Mouse (Mus musculus): ENCODE data around the gene Tle6. TPM values are rescaled to one million over a fixed set of nuclear protein-coding genes. Genes with fewer than 3 reads are reported as not detected.

Gene Tle6
- polyA plus RNA-seq, 1 experiment from 2014 or later, result 9.9 TPM

DNA sequence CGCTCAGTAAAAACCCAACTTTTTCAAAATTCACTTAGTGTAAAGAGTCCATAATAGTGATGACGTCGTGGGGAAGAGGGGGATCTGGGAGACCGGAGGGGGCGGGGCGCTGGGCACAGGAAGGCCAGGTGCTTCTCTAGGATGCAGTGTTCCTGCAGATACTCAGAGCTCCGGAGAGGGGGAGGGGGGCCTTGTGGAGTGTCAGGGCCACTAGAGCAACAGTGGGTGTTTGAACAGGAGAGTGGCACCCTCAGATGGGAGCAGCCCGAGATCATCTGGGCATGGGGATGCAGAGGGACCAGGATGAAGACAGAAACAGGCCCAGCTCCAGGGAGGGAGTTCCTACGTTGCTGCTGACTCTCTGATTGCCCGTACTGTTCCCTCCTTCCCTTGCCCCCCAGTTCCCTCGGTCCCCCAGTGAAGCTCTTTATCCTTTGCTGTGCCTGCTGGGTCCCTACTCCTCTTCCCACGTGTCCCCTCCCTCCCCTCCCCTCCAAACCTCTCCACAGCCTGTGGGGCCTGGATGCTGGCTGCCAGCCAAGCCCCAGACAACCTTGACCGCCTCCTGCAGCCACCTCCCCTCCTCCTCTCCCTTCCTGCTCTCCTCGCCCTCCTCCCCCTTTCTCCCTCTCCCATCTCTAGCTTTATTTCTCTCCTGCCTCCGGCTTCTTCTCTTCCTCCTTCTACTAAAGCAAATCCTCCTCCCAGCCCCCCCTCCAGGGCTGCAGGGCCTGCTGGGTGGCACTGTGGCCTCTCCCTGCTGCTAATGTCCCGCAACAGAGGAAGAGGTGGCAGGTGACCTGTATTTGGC lies 32.3 kb downstream of the Tle6 start:
- 12% methylated on average over 15 of the region's 16 CpGs for WGBS
- Histone ChIP-seq H3K36me3 (peaks cover 28% of the 10 kb centered on the region), H3K9me3 (no peaks in the 10 kb centered on the region), H3K27me3 (0 out of 2 replicates have a peak, but pooled peaks cover 12% of the 10 kb centered on the region), H3K4me1 (peaks cover 69% of the 10 kb centered on the region), H3K4me3 (no peak overlapping the region), H3K9ac (no peak overlapping the region), H3K27ac (peak overlapping the region; percentile 93), H3K4me2 (no peak overlapping the region)
- ATAC-seq (ENCODE audit: insufficient number of reproducible peaks, low FRiP score, low TSS enrichment, low read depth), result no peak

DNA sequence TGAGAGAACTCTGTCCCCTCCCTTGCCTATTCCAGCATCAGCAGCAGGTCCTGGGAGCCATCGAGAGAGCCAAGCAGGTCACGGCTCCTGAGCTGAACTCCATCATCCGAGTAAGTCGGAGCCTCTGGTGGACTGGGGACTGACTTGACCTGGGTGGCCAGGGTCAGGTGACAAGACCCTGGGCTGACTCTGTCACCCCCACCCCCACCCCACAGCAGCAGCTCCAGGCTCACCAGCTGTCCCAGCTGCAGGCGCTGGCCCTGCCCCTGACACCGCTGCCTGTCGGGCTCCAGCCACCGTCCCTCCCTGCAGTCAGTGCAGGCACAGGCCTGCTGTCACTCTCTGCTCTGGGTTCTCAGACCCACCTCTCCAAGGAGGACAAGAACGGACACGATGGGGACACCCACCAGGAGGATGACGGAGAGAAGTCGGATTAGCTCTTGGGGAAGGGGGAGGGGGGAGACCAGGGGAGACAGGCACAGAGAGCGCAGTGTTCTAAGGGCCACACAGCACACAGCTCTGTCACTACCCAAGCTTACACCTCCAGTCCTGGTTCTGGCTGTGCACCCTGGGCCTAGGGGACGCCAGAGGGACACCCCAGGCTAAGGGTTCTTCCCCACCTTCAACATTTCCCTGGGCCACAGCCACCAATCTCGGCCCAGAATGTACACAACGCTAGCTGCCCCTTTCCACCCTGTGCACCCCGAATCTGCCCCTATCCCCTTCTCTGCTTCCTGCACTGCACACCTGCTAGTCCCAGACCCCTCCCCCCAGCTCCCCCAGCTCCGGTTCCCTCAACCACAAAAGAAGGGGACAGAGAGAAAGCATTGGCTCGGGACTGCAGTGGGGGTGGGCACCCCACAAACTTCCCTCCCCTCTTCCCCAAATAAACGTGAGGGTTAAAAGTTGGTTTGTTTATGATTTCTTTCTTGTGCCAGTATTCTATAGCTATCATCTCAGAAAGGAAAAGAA lies 35.3 kb downstream of the Tle6 start:
- Histone ChIP-seq H3K9ac (no peak overlapping the region), H3K4me3 (no peak overlapping the region), H3K4me1 (peaks cover 73% of the 10 kb centered on the region), H3K4me2 (no peak overlapping the region), H3K9me3 (no peaks in the 10 kb centered on the region), H3K27me3 (no peaks in the 10 kb centered on the region), H3K27ac (no peak overlapping the region), H3K36me3 (peaks cover 36% of the 10 kb centered on the region)
- no peak for ATAC-seq (ENCODE audit: insufficient number of reproducible peaks, low FRiP score, low TSS enrichment, low read depth)
- 44% methylated on average over 20 of the region's 20 CpGs for WGBS

GRCm38 (mm10) chr10:81564734-81565133 lies 36.1 kb downstream of the Tle6 start:
- 26% methylated on average over 10 of the region's 10 CpGs for WGBS
- Histone ChIP-seq H3K4me1 (peaks cover 68% of the 10 kb centered on the region), H3K9ac (no peak overlapping the region), H3K9me3 (no peaks in the 10 kb centered on the region), H3K27me3 (no peaks in the 10 kb centered on the region), H3K36me3 (peaks cover 36% of the 10 kb centered on the region), H3K27ac (0 out of 2 replicates have a peak overlapping the region, but pooled peaks have one; percentile 47), H3K4me2 (peak overlapping the region; percentile 43; the same call in 1 of the 2 replicates), H3K4me3 (no peak overlapping the region)
- no peak for ATAC-seq (ENCODE audit: insufficient number of reproducible peaks, low FRiP score, low TSS enrichment, low read depth)

- no peaks in the 10 kb centered on the region for H3K27me3 ChIP-seq
- H3K4me2 ChIP-seq, result peak overlapping the region; percentile 43
- 7% methylated on average over 10 of the region's 10 CpGs for WGBS
- H3K4me3 ChIP-seq, result peak overlapping the region; percentile 29
- peaks cover 63% of the 10 kb centered on the region for H3K4me1 ChIP-seq
- H3K36me3 ChIP-seq, result peaks cover 36% of the 10 kb centered on the region
- H3K9me3 ChIP-seq, result no peaks in the 10 kb centered on the region
- peak overlapping the region; percentile 47; the same call in 1 of the 2 replicates for H3K27ac ChIP-seq
- peak; percentile 16; the same call in 1 of the 2 replicates for ATAC-seq (ENCODE audit: insufficient number of reproducible peaks, low FRiP score, low TSS enrichment, low read depth)
- no peak overlapping the region for H3K9ac ChIP-seq
These were observed 36.7 kb downstream of the Tle6 start for GRCm38 (mm10) chr10:81564216-81564615.

- Histone ChIP-seq H3K9ac (no peak overlapping the region), H3K36me3 (peaks cover 36% of the 10 kb centered on the region)
- 19% methylated on average over 6 of the region's 6 CpGs for WGBS
These were observed 37.4 kb downstream of the Tle6 start for GRCm38 (mm10) chr10:81563481-81563880.

GRCm38 (mm10) chr10:81562411-81562810 lies 38.5 kb downstream of the Tle6 start:
- peaks cover 36% of the 10 kb centered on the region for H3K36me3 ChIP-seq
- H3K9ac ChIP-seq, result 0 out of 2 replicates have a peak overlapping the region, but pooled peaks have one; percentile 14
- no peak for ATAC-seq (ENCODE audit: insufficient number of reproducible peaks, low FRiP score, low TSS enrichment, low read depth)
- no peaks in the 10 kb centered on the region for H3K9me3 ChIP-seq
- H3K4me1 ChIP-seq, result peaks cover 58% of the 10 kb centered on the region
- no peak overlapping the region for H3K4me3 ChIP-seq
- no peaks in the 10 kb centered on the region for H3K27me3 ChIP-seq
- 75% methylated on average over 6 of the region's 6 CpGs for WGBS
- no peak overlapping the region for H3K4me2 ChIP-seq
- H3K27ac ChIP-seq, result 0 out of 2 replicates have a peak overlapping the region, but pooled peaks have one; percentile 11

More at GRCm38 (mm10) chr10:81563481-81563880, 37.4 kb downstream of the Tle6 start:
- Histone ChIP-seq H3K27me3 (no peaks in the 10 kb centered on the region), H3K9me3 (no peaks in the 10 kb centered on the region), H3K4me3 (peak overlapping the region; percentile 29), H3K4me1 (peaks cover 62% of the 10 kb centered on the region), H3K4me2 (peak overlapping the region; percentile 43; the same call in 1 of the 2 replicates), H3K27ac (peak overlapping the region; percentile 47)
- no peak for ATAC-seq (ENCODE audit: insufficient number of reproducible peaks, low FRiP score, low TSS enrichment, low read depth)

DNA sequence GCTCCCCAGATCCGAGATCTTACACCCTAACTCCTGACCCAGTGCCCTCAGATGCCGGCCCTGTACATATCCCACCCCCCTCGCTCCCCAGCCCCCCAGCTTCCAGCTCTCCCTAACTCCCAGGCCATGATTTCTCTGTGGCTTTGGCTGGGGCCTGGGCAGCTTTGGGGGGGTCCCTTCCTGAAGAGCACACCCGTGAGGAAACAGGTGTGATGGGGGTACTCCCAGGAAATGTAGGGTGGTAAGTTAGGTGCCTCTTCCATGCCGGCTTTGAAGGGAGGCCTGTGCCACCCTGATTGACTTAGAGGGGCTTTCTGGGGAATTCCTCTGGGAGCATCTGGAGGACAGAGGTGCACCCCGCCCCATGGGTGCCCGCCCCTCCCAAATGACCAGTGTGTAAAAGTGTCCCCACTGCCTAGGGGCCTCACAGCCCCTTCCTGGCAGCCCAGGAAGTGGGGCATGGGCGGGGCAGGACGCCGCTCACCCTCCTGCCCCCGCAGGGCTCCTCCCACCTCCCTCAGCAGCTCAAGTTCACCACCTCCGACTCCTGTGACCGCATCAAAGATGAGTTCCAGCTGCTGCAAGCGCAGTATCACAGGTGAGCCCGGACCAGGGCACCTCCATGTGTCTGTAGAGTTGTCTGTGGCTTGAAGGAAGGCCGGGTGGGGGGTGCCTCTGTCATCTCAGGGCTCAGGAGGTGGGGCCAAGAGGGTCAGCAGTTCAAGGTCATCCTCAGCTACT lies 40.0 kb downstream of the Tle6 start:
- Histone ChIP-seq H3K27me3 (no peaks in the 10 kb centered on the region), H3K9ac (peak overlapping the region; percentile 92), H3K36me3 (peaks cover 24% of the 10 kb centered on the region), H3K27ac (peak overlapping the region; percentile 91), H3K4me2 (peak overlapping the region; percentile 80), H3K4me3 (peak overlapping the region; percentile 82), H3K9me3 (no peaks in the 10 kb centered on the region), H3K4me1 (peaks cover 58% of the 10 kb centered on the region)
- 13% methylated on average over 16 of the region's 16 CpGs for WGBS
- ATAC-seq (ENCODE audit: insufficient number of reproducible peaks, low FRiP score, low TSS enrichment, low read depth), result no peak

DNA sequence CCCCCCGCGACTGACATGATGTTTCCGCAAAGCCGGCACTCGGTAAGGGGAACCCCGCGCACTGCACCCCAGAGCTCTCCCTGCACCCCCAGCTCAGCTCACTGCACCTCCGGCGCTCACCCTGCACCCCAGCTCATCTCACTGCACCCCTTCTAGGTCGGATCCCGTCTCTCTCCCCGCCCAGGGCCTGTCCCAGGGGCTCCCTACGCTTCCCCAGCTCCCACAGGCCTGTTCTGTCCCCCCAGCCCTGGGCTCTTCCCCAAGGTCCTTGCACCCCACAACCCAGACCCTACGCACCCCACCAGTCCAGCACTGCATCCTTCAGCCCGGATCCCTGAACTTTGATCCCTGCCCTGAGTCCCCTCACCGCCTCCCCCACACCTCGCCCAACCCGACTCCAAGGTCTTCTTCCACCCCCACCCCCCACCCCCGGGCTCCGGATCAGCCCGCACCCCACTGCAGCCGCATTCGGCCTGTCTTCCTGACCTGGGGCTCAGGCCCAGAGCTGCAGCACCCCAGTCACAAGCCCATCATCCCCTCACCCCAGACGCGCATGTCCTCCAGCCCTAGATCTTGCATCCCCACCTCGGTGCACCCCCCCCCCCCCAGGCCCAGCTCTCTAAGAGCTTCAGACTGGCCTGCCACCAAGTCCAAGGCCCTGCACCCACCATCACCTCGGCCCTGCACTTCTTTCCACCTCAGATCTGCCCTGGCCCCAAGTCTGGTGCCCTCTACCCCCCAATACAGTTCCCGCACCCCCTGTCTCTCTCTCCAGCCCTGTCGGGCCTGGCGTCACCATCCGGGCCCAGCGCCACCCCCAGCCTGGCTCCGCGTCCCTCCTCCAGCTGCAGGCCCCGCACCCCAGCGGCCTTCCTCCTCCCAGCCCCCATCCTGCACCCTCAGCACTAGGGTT lies 41.0 kb downstream of the Tle6 start:
- no peaks in the 10 kb centered on the region for H3K9me3 ChIP-seq
- peak overlapping the region; percentile 91 for H3K27ac ChIP-seq
- ATAC-seq (ENCODE audit: insufficient number of reproducible peaks, low FRiP score, low TSS enrichment, low read depth), result no peak; the same call in 1 of the 2 replicates
- peaks cover 13% of the 10 kb centered on the region for H3K36me3 ChIP-seq
- H3K4me3 ChIP-seq, result peak overlapping the region; percentile 82
- H3K9ac ChIP-seq, result peak overlapping the region; percentile 92
- H3K4me2 ChIP-seq, result peak overlapping the region; percentile 80
- no peaks in the 10 kb centered on the region for H3K27me3 ChIP-seq
- peaks cover 48% of the 10 kb centered on the region for H3K4me1 ChIP-seq
- under 1% methylated on average over 35 of the region's 36 CpGs for WGBS

DNA sequence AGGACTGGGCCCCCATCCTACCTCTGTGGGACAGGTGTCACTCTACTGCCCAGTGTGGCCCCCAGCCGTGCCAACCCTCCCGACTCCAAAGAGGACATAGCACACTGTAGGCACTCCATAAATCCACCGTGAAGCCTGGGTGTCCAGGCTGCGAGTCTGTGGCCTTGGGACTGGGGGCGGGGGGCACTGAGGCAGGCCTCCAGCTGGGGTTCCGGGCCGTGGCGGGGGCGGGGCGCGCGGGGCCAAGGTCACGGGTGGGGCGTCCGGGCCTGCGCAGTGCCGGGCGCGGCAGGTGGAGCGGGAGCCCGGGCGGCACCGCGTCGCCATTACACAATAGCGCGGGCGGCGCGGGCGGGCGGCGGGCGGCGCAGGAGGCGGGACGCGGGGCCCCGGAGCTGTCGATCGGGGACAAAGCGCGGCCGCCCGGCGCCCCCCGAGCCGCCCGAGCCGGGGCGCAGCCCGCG lies 41.7 kb downstream of the Tle6 start, which contains the start of gene Aes:
Aes (plus strand) TSS at position 326 of the 464 bp plus-strand sequence.
- peaks cover 41% of the 10 kb centered on the region for H3K4me1 ChIP-seq
- H3K4me2 ChIP-seq, result peak within 1 kb of the TSS; percentile 80
- H3K27ac ChIP-seq, result peak within 1 kb of the TSS; percentile 91
- 0 out of 2 replicates have a peak, but pooled peaks have one; percentile 46 for ATAC-seq (ENCODE audit: insufficient number of reproducible peaks, low FRiP score, low TSS enrichment, low read depth)
- peaks cover 8% of the 10 kb centered on the region; the same call in 1 of the 2 replicates for H3K36me3 ChIP-seq
- under 1% methylated on average over 27 of the region's 53 CpGs for WGBS
- peak within 1 kb of the TSS; percentile 92 for H3K9ac ChIP-seq
- no peaks in the 10 kb centered on the region for H3K9me3 ChIP-seq
- no peaks in the 10 kb centered on the region for H3K27me3 ChIP-seq
- H3K4me3 ChIP-seq, result peak within 1 kb of the TSS; percentile 82

- Histone ChIP-seq H3K27me3 (no peaks in the 10 kb centered on the region), H3K9ac (no peak overlapping the region), H3K4me2 (no peak overlapping the region), H3K4me1 (peaks cover 26% of the 10 kb centered on the region), H3K36me3 (peaks cover 8% of the 10 kb centered on the region; the same call in 1 of the 2 replicates), H3K27ac (no peak overlapping the region), H3K9me3 (no peaks in the 10 kb centered on the region), H3K4me3 (no peak overlapping the region)
- 19% methylated on average over 1 of the region's 1 CpGs for WGBS
- no peak for ATAC-seq (ENCODE audit: insufficient number of reproducible peaks, low FRiP score, low TSS enrichment, low read depth)
These were observed 43.4 kb downstream of the Tle6 start for GRCm38 (mm10) chr10:81557491-81557890.
